Mouse (Mus musculus): ENCODE data around the gene Slc47a2.

GRCm38 (mm10) chr11:61252807-61253206 lies 89.9 kb downstream of the Slc47a2 start:
- TF ChIP-seq CHD2 (IDR thresholded peaks at IDR 0.05; ENCODE audit: low read depth, low read length) (no peak), MAFK (IDR thresholded peaks at IDR 0.05; ENCODE audit: insufficient read depth, low read depth, low read length) (no peak), HCFC1 (IDR thresholded peaks at IDR 0.05; ENCODE audit: borderline replicate concordance, insufficient read depth, low read length) (no peak), ZNF384 (IDR thresholded peaks at IDR 0.05; ENCODE audit: low read depth, low read length) (no peak)
